Mouse (Mus musculus) bone marrow, adult 2 months (tissue): ENCODE results near the gene Zdhhc17. TPM values are rescaled to one million over a fixed set of nuclear protein-coding genes. Genes with fewer than 3 reads are reported as not detected.

ENCODE experiments used
- H3K27ac ChIP-seq: fragments of 200-500 bp; 2 replicates; pipeline ENCODE4 v1.5.1; 2012; ENCODE audit warnings: low read depth, mild to moderate bottlenecking, control low read depth, inconsistent platforms, low read length; ENCODE audit not compliant: control insufficient read depth, poor library complexity, insufficient read depth
- H3K4me1 ChIP-seq: fragments of 200-500 bp; 2 replicates; pipeline ENCODE4 v1.6.1; 2011; ENCODE audit warnings: low read length; ENCODE audit not compliant: control insufficient read depth, insufficient read depth
- H3K4me3 ChIP-seq: fragments of 200-500 bp; replicated peaks from 2 replicates; pipeline ENCODE3; 2011; ENCODE audit warnings: mild to moderate bottlenecking, low read depth, low read length, control low read depth; ENCODE audit not compliant: control insufficient read depth
- CTCF ChIP-seq: fragments of 200-500 bp; IDR thresholded peaks from 2 replicates; pipeline ENCODE4 v1.5.1; 2011; ENCODE audit warnings: low read length, control low read depth; ENCODE audit not compliant: control insufficient read depth, insufficient read depth
- POLR2A ChIP-seq: fragments of 200-500 bp; IDR thresholded peaks from 2 replicates; pipeline ENCODE4 v1.6.1; 2011; ENCODE audit warnings: low read depth, mild to moderate bottlenecking, control low read depth, low read length, borderline replicate concordance; ENCODE audit not compliant: control insufficient read depth
- WGBS: fragments of 180-500 bp; shearing (Covaris S2); methylation state at CpG from one replicate; pipeline ENCODE4 v1.1.7; 2018; 5-methylcytosine and 5-hydroxymethylcytosine counted together
- polyA plus RNA-seq: library from polyadenylated mRNA; stranded (reverse); fragments of >200 nt; gene quantifications from 2 replicates; pipeline ENCODE4 v1.2.4, GENCODE M21; 2011; ENCODE audit warnings: low replicate concordance; ENCODE audit not compliant: missing spikeins, insufficient read depth, insufficient read length

Gene Zdhhc17
- polyA plus RNA-seq, 1 experiment: 4.6 TPM

- Histone ChIP-seq H3K4me1 (no peaks in the 10 kb centered on the region), H3K4me3 (no peak overlapping the region), H3K27ac (no peak overlapping the region)
- no peak for TF ChIP-seq CTCF
- TF ChIP-seq POLR2A: no peak
- 94% methylated on average over 6 of the region's 6 CpGs for WGBS
These were observed 51.1 kb downstream of the Zdhhc17 start for GRCm38 (mm10) chr10:110958879-110959278.

- TF ChIP-seq CTCF (no peak), POLR2A (no peak)
- 85% methylated on average over 9 of the region's 9 CpGs for whole genome bisulfite sequencing
- H3K4me3 ChIP-seq: no peak overlapping the region
- no peaks in the 10 kb centered on the region for H3K4me1 ChIP-seq
- no peak overlapping the region for H3K27ac ChIP-seq
These were observed 56.9 kb downstream of the Zdhhc17 start for GRCm38 (mm10) chr10:110952937-110953451.

- TF ChIP-seq POLR2A (no peak), CTCF (no peak)
- WGBS: 82% methylated on average over 8 of the region's 8 CpGs
- H3K27ac ChIP-seq: no peak overlapping the region
- no peaks in the 10 kb centered on the region for H3K4me1 ChIP-seq
- H3K4me3 ChIP-seq: no peak overlapping the region
These were observed 57.7 kb downstream of the Zdhhc17 start for GRCm38 (mm10) chr10:110952271-110952670.

- H3K4me1 ChIP-seq: no peaks in the 10 kb centered on the region
- 85% methylated on average over 4 of the region's 4 CpGs for WGBS
These were observed 58.2 kb downstream of the Zdhhc17 start for GRCm38 (mm10) chr10:110951748-110952147.

GRCm38 (mm10) chr10:110951112-110951511 lies 58.8 kb downstream of the Zdhhc17 start:
- Histone ChIP-seq H3K4me1 (no peaks in the 10 kb centered on the region), H3K27ac (no peak overlapping the region), H3K4me3 (no peak overlapping the region)
- WGBS: 79% methylated on average over 1 of the region's 1 CpGs
- TF ChIP-seq CTCF: no peak
- no peak for TF ChIP-seq POLR2A

More at GRCm38 (mm10) chr10:110951748-110952147, 58.2 kb downstream of the Zdhhc17 start:
- no peak overlapping the region for H3K4me3 ChIP-seq
- TF ChIP-seq POLR2A: no peak
- no peak for TF ChIP-seq CTCF
- no peak overlapping the region for H3K27ac ChIP-seq

- WGBS: 93% methylated on average over 4 of the region's 4 CpGs
- Histone ChIP-seq H3K4me1 (no peaks in the 10 kb centered on the region), H3K4me3 (no peak overlapping the region), H3K27ac (no peak overlapping the region)
- no peak for TF ChIP-seq POLR2A
- TF ChIP-seq CTCF: no peak
These were observed 62.4 kb downstream of the Zdhhc17 start for GRCm38 (mm10) chr10:110947574-110947973.

- Histone ChIP-seq H3K4me1 (no peaks in the 10 kb centered on the region), H3K27ac (no peak overlapping the region), H3K4me3 (no peak overlapping the region)
- 62% methylated on average over 12 of the region's 12 CpGs for WGBS
- TF ChIP-seq POLR2A (no peak), CTCF (no peak)
These were observed 64.0 kb downstream of the Zdhhc17 start for GRCm38 (mm10) chr10:110945966-110946365.

- TF ChIP-seq POLR2A (no peak), CTCF (no peak)
- Histone ChIP-seq H3K27ac (no peak overlapping the region), H3K4me3 (no peak overlapping the region), H3K4me1 (no peaks in the 10 kb centered on the region)
- 89% methylated on average over 11 of the region's 11 CpGs for WGBS
These were observed 65.8 kb downstream of the Zdhhc17 start for GRCm38 (mm10) chr10:110944175-110944574.

GRCm38 (mm10) chr10:110942806-110943205 lies 67.1 kb downstream of the Zdhhc17 start:
- no peak overlapping the region for H3K4me3 ChIP-seq
- 88% methylated on average over 9 of the region's 9 CpGs for WGBS
- no peaks in the 10 kb centered on the region for H3K4me1 ChIP-seq
- H3K27ac ChIP-seq: no peak overlapping the region
- TF ChIP-seq POLR2A (no peak), CTCF (no peak)
